Mouse (Mus musculus) erythroblast, embryonic 14.5 days (primary cell): ENCODE data around the gene Dcun1d2.

Experiments used
- GATA1 ChIP-seq: IDR thresholded peaks from 2 replicates; pipeline ENCODE4 v1.6.1; 2012; ENCODE audit warnings: low read length, inconsistent platforms, mixed read lengths
- TAL1 ChIP-seq: IDR thresholded peaks from 3 replicates; pipeline ENCODE4 v1.6.1; 2012; ENCODE audit warnings: low read length, inconsistent platforms, mixed read lengths

GRCm38 (mm10) chr8:13218441-13218840 is 69.5 kb downstream of the Dcun1d2 start:
- TF ChIP-seq TAL1 (no peak), GATA1 (no peak)
